Mouse (Mus musculus) lung, embryonic 14.5 days (tissue): Measurements from ENCODE around the gene Fbxw8. TPM values are rescaled to one million over a fixed set of nuclear protein-coding genes. Genes with fewer than 3 reads are reported as not detected.
A peak's percentile ranks its signal among the peaks of the same experiment; 100 is the strongest.

Source experiments
- ATAC-seq: fragments of 200-750 bp; cut with Nextera tagmentation; 2 replicates; pipeline ENCODE4 v1.8.0; 2017; ENCODE audit warnings: mild to moderate bottlenecking, moderate TSS enrichment, moderate library complexity; ENCODE audit not compliant: insufficient read depth
- DNase-seq: peaks from one replicate; pipeline ENCODE4 v3.0.0-alpha.2; 2015
- H3K27ac ChIP-seq: fragments of 300-500 bp; sonication (generic); 2 replicates; pipeline ENCODE4 v1.5.1; 2014; ENCODE audit warnings: low read depth, mild to moderate bottlenecking, moderate library complexity
- H3K27me3 ChIP-seq: fragments of 300-500 bp; sonication (generic); 2 replicates; pipeline ENCODE4 v1.6.1; 2014; ENCODE audit warnings: low read length, control low read depth; ENCODE audit not compliant: insufficient read depth
- H3K36me3 ChIP-seq: fragments of 300-500 bp; sonication (generic); 2 replicates; pipeline ENCODE4 v1.6.1; 2014; ENCODE audit warnings: control low read depth; ENCODE audit not compliant: insufficient read depth
- H3K4me1 ChIP-seq: fragments of 300-500 bp; sonication (generic); 2 replicates; pipeline ENCODE4 v1.6.1; 2014; ENCODE audit warnings: antibody characterized with exemption, control low read depth; ENCODE audit not compliant: insufficient read depth
- H3K4me2 ChIP-seq: fragments of 300-500 bp; sonication (generic); 2 replicates; pipeline ENCODE4 v1.6.1; 2014; ENCODE audit warnings: mild to moderate bottlenecking
- H3K4me3 ChIP-seq: fragments of 300-500 bp; sonication (generic); 2 replicates; pipeline ENCODE4 v1.5.1; 2014; ENCODE audit warnings: low read depth, low read length
- H3K9ac ChIP-seq: fragments of 300-500 bp; sonication (generic); 2 replicates; pipeline ENCODE4 v1.6.1; 2014
- H3K9me3 ChIP-seq: fragments of 300-500 bp; sonication (generic); 2 replicates; pipeline ENCODE4 v1.6.1; 2016; ENCODE audit warnings: low read depth, low read length, control low read depth
- CTCF ChIP-seq: IDR thresholded peaks from 2 replicates; pipeline ENCODE4 v1.5.1; 2016; ENCODE audit warnings: antibody characterized with exemption, low read depth
- WGBS: fragments of 180-500 bp; shearing (Covaris S2); extraction: QIAGEN DNeasy Blood & Tissue Kit; methylation state at CpG from one replicate; pipeline ENCODE4 v1.1.7; 2014; 5-methylcytosine and 5-hydroxymethylcytosine counted together
- polyA plus RNA-seq: library from polyadenylated mRNA; unstranded; fragments of >200 nt; fragmentation: Nextera tagmentation; extraction: Ambion mirVana; gene quantifications from 2 replicates; pipeline ENCODE4 v1.2.1, GENCODE M21; 2014

The Fbxw8 gene
- polyA plus RNA-seq, 1 experiment from 2014 or later: 31.3 TPM

- Histone ChIP-seq H3K27me3 (peaks cover 51% of the 10 kb centered on the region), H3K4me3 (peak overlapping the region; percentile 61)
- peak; percentile 69 for ATAC-seq
Observed at GRCm38 (mm10) chr5:118029035-118029408, 126.2 kb downstream of the Fbxw8 start.

GRCm38 (mm10) chr5:118028191-118029034 lies 126.9 kb downstream of the Fbxw8 start:
- peak; percentile 2; the same call in 1 of the 2 replicates for ATAC-seq
- peak; percentile 13 for DNase-seq
- Histone ChIP-seq H3K4me1 (peaks cover 3% of the 10 kb centered on the region; the same call in 1 of the 2 replicates), H3K4me2 (peak overlapping the region; percentile 99), H3K27me3 (peaks cover 51% of the 10 kb centered on the region), H3K36me3 (no peaks in the 10 kb centered on the region), H3K9ac (peak overlapping the region; percentile 49), H3K27ac (no peak overlapping the region), H3K9me3 (no peaks in the 10 kb centered on the region), H3K4me3 (peak overlapping the region; percentile 61)
- WGBS: 1% methylated on average over 75 of the region's 79 CpGs
- TF ChIP-seq CTCF: no peak

More at GRCm38 (mm10) chr5:118029035-118029408, 126.2 kb downstream of the Fbxw8 start:
- no peak for TF ChIP-seq CTCF
- H3K9me3 ChIP-seq: no peaks in the 10 kb centered on the region
- WGBS: 7% methylated on average over 12 of the region's 12 CpGs
- H3K9ac ChIP-seq: no peak overlapping the region
- peak; percentile 29 for DNase-seq
- H3K36me3 ChIP-seq: no peaks in the 10 kb centered on the region
- peak overlapping the region; percentile 99 for H3K4me2 ChIP-seq
- H3K27ac ChIP-seq: no peak overlapping the region
- peaks cover 3% of the 10 kb centered on the region; the same call in 1 of the 2 replicates for H3K4me1 ChIP-seq

DNA sequence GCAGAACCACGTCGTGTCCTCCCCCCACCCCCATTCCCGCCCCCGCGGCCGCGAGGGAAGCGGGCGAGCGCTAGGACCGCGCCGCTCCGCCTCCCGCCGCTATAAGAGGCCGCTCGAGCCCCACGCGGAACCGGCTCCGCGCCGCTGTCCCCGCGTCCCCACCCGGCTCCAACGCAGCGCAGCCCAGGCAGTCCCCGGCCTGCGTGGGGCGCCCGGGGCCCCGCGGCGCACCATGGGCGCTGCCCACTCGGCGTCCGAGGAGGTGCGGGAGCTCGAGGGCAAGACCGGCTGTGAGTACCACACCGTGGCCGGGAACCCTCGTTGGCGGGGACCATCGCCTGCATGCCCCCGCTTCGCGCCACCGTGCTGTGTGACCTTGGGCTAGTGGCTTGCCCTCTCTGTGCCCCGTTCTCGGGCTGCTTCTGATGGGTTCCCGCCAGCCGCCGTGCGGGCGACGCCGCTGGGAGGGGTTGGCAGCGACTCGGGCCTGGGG lies 127.5 kb downstream of the Fbxw8 start, which contains the start of gene Tesc:
TSS of gene Tesc (plus strand) at position 46 of the 493 bp plus-strand sequence.
- Histone ChIP-seq H3K27me3 (peaks cover 51% of the 10 kb centered on the region), H3K36me3 (no peaks in the 10 kb centered on the region), H3K4me2 (peak within 1 kb of the TSS; percentile 99), H3K9ac (peak within 1 kb of the TSS; percentile 49), H3K4me3 (peak within 1 kb of the TSS; percentile 61), H3K9me3 (no peaks in the 10 kb centered on the region), H3K27ac (no peak within 1 kb of the TSS), H3K4me1 (peaks cover 3% of the 10 kb centered on the region; the same call in 1 of the 2 replicates)
- no peak for DNase-seq
- WGBS: 1% methylated on average over 61 of the region's 63 CpGs
- TF ChIP-seq CTCF: no peak
- no peak for ATAC-seq

GRCm38 (mm10) chr5:118027101-118027697 lies 128.1 kb downstream of the Fbxw8 start:
- no peaks in the 10 kb centered on the region for H3K9me3 ChIP-seq
- TF ChIP-seq CTCF: no peak
- WGBS: under 1% methylated on average over 39 of the region's 39 CpGs
- peaks cover 3% of the 10 kb centered on the region; the same call in 1 of the 2 replicates for H3K4me1 ChIP-seq
- H3K4me3 ChIP-seq: peak overlapping the region; percentile 61
- no peaks in the 10 kb centered on the region for H3K36me3 ChIP-seq
- DNase-seq: no peak
- H3K9ac ChIP-seq: peak overlapping the region; percentile 49; the same call in 1 of the 2 replicates
- H3K27ac ChIP-seq: no peak overlapping the region
- peaks cover 51% of the 10 kb centered on the region for H3K27me3 ChIP-seq
- ATAC-seq: no peak
- H3K4me2 ChIP-seq: peak overlapping the region; percentile 99

DNA sequence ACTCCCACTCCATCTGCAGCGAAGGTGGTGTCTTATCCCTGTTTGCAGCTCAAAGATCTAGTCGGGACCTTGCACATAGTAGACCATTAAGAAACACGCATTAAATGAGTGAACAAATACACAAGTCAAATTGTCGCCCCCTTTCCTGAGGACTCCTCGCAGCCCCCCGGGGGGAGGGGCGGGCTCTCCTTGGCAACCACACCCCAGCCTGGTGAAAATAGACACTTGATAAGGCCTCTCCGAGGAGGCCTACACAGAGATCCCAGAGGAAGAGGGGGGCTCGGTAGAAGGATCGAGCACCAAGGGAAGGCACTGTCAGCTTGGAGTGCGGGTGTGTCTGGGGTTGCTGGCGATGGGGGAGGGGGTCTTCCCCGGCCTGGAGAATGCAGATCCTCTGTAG lies 128.9 kb downstream of the Fbxw8 start:
- ATAC-seq (no peak), DNase-seq (no peak)
- Histone ChIP-seq H3K4me1 (peaks cover 3% of the 10 kb centered on the region; the same call in 1 of the 2 replicates), H3K27ac (no peak overlapping the region), H3K9ac (no peak overlapping the region), H3K4me2 (peak overlapping the region; percentile 99; the same call in 1 of the 2 replicates), H3K4me3 (no peak overlapping the region), H3K9me3 (no peaks in the 10 kb centered on the region), H3K36me3 (no peaks in the 10 kb centered on the region), H3K27me3 (peaks cover 51% of the 10 kb centered on the region)
- WGBS: 3% methylated on average over 13 of the region's 13 CpGs
- TF ChIP-seq CTCF: no peak

DNA sequence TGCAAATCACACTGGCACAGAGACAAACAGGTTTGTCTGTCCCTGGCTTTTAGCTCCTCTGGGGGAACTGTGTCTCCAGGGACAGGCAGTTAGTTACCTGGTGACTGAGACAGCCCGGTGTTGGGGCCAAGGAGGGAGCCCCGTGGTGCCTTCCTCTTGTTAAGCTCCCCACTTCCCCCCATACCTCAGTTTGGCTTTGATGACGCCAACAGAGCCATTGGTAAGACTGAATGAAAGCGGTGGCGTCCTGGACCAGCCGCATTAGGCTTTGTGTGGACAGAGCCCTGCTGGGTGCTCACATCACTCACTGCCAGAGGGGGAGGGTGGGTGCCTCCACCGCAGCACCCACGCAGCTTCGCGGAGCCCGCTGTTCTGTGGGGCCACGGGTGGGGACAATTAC lies 129.4 kb downstream of the Fbxw8 start:
- no peak overlapping the region for H3K4me3 ChIP-seq
- 6% methylated on average over 12 of the region's 12 CpGs for WGBS
- ATAC-seq (no peak), DNase-seq (no peak)
- no peaks in the 10 kb centered on the region for H3K9me3 ChIP-seq
- H3K27me3 ChIP-seq: peaks cover 51% of the 10 kb centered on the region
- H3K4me2 ChIP-seq: no peak overlapping the region
- no peak overlapping the region for H3K27ac ChIP-seq
- TF ChIP-seq CTCF: no peak
- H3K4me1 ChIP-seq: peaks cover 3% of the 10 kb centered on the region; the same call in 1 of the 2 replicates
- H3K36me3 ChIP-seq: no peaks in the 10 kb centered on the region
- no peak overlapping the region for H3K9ac ChIP-seq

DNA sequence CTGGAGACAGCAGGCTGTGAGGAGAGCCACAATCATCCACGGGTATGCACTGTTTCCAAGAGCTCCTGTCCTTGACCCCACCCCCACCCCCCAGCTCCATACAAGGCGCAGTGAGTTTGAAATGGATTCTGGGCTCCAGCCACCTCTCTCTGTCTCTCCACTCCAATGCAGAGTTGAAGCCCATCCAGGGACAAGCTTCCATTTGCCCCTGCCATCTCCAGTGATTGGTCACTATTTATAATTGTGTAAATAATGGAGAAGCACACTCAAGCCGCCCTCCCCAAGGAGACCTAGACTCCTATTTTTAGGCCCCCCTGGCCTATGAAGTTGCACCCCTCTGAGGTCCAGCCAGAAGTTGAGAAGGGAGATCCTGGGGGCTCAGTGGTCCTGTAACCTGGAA lies 132.2 kb downstream of the Fbxw8 start:
- H3K4me2 ChIP-seq: no peak overlapping the region
- peaks cover 3% of the 10 kb centered on the region; the same call in 1 of the 2 replicates for H3K4me1 ChIP-seq
- H3K9me3 ChIP-seq: no peaks in the 10 kb centered on the region
- no peak for TF ChIP-seq CTCF
- peaks cover 29% of the 10 kb centered on the region for H3K27me3 ChIP-seq
- H3K27ac ChIP-seq: no peak overlapping the region
- no peak for ATAC-seq
- no peaks in the 10 kb centered on the region for H3K36me3 ChIP-seq
- no peak for DNase-seq
- no peak overlapping the region for H3K9ac ChIP-seq
- WGBS: 43% methylated on average over 3 of the region's 3 CpGs
- no peak overlapping the region for H3K4me3 ChIP-seq
